Mouse (Mus musculus): ENCODE data around the gene Csnk2a2. TPM values are rescaled to one million over a fixed set of nuclear protein-coding genes. Genes with fewer than 3 reads are reported as not detected.

The Csnk2a2 gene
- polyA plus RNA-seq, 1 experiment from 2014 or later, result 19.1 TPM

DNA sequence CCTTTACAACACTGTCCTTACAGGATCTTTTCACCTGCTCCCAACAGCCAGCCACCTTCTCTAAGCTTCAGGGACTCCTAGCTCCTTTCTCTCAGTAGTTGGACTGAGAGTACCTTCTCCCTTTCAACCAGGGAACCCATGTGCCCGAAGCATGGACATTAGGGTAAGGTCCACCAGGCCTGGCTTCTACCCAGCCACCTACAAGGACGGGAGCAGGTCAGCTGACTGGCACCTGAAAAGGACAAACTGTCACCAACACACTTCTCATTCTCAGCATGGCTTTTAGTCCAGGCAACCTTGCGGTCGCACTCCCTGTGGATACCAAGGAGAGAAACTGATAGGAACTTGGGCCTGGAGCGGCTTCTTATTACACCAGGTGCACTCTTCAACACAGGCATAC is 39.6 kb downstream of the Csnk2a2 start:
- no peaks in the 10 kb centered on the region for H3K4me1 ChIP-seq (replicated peaks; ENCODE audit: control insufficient read depth, insufficient read depth, low read length)
- H3K4me2 ChIP-seq (replicated peaks; ENCODE audit: low read depth, low read length), result no peak overlapping the region
- DNase-seq (ENCODE audit: low spot score), result no peak
- no peaks in the 10 kb centered on the region for H3K36me3 ChIP-seq (ENCODE audit: control insufficient read depth, insufficient read depth, low read length)
- H3K9ac ChIP-seq (ENCODE audit: low read depth, low read length), result no peak overlapping the region
- H3K27me3 ChIP-seq (ENCODE audit: control insufficient read depth, insufficient read depth, low read length), result no peaks in the 10 kb centered on the region
- no peak for ATAC-seq (ENCODE audit: low FRiP score)
- H3K9me3 ChIP-seq (ENCODE audit: control insufficient read depth, low read length), result no peaks in the 10 kb centered on the region
- no peak overlapping the region for H3K27ac ChIP-seq (ENCODE audit: low read depth, low read length)
- 93% methylated on average over 5 of the region's 5 CpGs for WGBS
- no peak overlapping the region for H3K4me3 ChIP-seq (ENCODE audit: low read depth, low read length)

DNA sequence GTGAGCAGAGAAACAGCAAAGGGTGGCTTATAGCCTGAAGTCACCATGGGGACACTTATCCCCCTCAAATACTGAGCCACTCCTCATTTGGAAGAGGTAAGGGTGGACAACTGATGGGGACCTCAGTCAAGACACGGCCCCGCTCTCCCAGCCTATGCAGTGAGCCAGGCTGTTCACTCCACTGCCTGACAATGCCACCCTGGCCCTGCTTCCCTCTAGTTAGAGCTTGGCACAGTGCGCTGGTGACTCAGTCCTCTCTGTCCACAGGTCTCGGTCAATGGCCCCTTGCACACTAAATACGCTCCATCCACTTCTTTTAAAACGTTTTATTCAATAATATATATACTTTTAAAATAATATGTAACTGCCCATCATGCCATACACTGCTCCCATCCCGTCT is 42.2 kb downstream of the Csnk2a2 start:
- DNase-seq (ENCODE audit: low spot score), result no peak
- H3K36me3 ChIP-seq (ENCODE audit: control insufficient read depth, insufficient read depth, low read length), result no peaks in the 10 kb centered on the region

DNA sequence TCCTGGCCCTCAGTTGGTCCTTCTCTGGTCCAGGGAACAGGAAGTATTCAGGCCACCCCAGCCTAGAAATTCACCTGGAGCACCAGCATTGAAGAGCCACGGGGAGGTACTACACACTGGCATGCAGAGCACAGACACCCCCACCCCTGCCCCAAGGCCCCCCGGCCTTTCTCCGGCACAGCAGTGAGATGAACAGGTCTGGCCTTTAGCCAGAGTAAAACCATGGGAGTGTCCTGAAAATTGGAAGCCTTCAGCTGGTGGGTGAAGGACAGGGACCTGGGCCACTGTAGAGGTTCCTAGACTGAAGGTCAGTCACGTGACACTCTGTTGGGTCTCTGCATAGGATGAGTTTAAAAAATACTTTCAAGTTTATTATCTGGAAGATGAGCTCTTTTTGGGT is 44.8 kb downstream of the Csnk2a2 start:
- Histone ChIP-seq H3K27me3 (ENCODE audit: control insufficient read depth, insufficient read depth, low read length) (no peaks in the 10 kb centered on the region), H3K4me2 (replicated peaks; ENCODE audit: low read depth, low read length) (no peak overlapping the region), H3K36me3 (ENCODE audit: control insufficient read depth, insufficient read depth, low read length) (no peaks in the 10 kb centered on the region), H3K4me1 (replicated peaks; ENCODE audit: control insufficient read depth, insufficient read depth, low read length) (no peaks in the 10 kb centered on the region), H3K27ac (ENCODE audit: low read depth, low read length) (no peak overlapping the region), H3K9ac (ENCODE audit: low read depth, low read length) (no peak overlapping the region), H3K4me3 (ENCODE audit: low read depth, low read length) (no peak overlapping the region), H3K9me3 (ENCODE audit: control insufficient read depth, low read length) (no peaks in the 10 kb centered on the region)
- DNase-seq (ENCODE audit: low spot score) (no peak), ATAC-seq (ENCODE audit: low FRiP score) (no peak)
- WGBS, result 89% methylated on average over 4 of the region's 4 CpGs

More for the DNA sequence above, 42.2 kb downstream of the Csnk2a2 start:
- H3K9me3 ChIP-seq (ENCODE audit: control insufficient read depth, low read length), result no peaks in the 10 kb centered on the region
- no peak for ATAC-seq (ENCODE audit: low FRiP score)
- no peaks in the 10 kb centered on the region for H3K4me1 ChIP-seq (replicated peaks; ENCODE audit: control insufficient read depth, insufficient read depth, low read length)
- no peak overlapping the region for H3K4me2 ChIP-seq (replicated peaks; ENCODE audit: low read depth, low read length)
- H3K4me3 ChIP-seq (ENCODE audit: low read depth, low read length), result no peak overlapping the region
- no peak overlapping the region for H3K27ac ChIP-seq (ENCODE audit: low read depth, low read length)
- no peak overlapping the region for H3K9ac ChIP-seq (ENCODE audit: low read depth, low read length)
- no peaks in the 10 kb centered on the region for H3K27me3 ChIP-seq (ENCODE audit: control insufficient read depth, insufficient read depth, low read length)
- 91% methylated on average over 7 of the region's 7 CpGs for WGBS

DNA sequence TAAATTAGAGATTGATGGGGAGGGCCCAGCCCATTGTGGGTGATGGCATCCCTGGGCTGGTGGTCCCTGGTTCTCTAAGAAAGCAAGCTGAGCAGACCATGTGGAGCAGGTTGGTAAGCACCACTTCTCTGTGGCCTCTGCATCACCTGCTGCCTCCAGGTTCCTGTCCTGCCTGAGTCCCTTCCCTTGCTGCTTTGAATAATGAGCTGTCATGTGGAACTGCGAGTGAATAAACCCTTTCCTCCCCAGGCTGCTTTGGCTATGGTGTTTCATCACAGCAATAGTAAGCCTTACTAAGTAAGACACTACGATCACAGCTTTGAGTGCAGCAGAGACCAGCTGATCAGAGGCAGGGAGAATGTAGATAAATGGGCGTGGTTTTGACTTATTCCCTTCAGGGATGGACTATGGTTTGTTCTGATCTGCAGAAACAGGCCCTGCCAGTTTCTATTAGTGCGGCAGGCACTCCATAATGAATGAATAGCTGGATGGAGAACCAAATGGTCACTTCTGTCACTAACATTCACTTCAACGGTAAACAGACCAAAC is 48.3 kb downstream of the Csnk2a2 start:
- ATAC-seq (ENCODE audit: low FRiP score) (no peak), DNase-seq (ENCODE audit: low spot score) (no peak)
- H3K27ac ChIP-seq (ENCODE audit: low read depth, low read length), result no peak overlapping the region
- no peaks in the 10 kb centered on the region for H3K36me3 ChIP-seq (ENCODE audit: control insufficient read depth, insufficient read depth, low read length)
- no peak overlapping the region for H3K4me2 ChIP-seq (replicated peaks; ENCODE audit: low read depth, low read length)
- 64% methylated on average over 5 of the region's 5 CpGs for WGBS
- H3K9me3 ChIP-seq (ENCODE audit: control insufficient read depth, low read length), result no peaks in the 10 kb centered on the region
- H3K4me3 ChIP-seq (ENCODE audit: low read depth, low read length), result no peak overlapping the region
- no peak overlapping the region for H3K9ac ChIP-seq (ENCODE audit: low read depth, low read length)
- H3K27me3 ChIP-seq (ENCODE audit: control insufficient read depth, insufficient read depth, low read length), result no peaks in the 10 kb centered on the region
- H3K4me1 ChIP-seq (replicated peaks; ENCODE audit: control insufficient read depth, insufficient read depth, low read length), result no peaks in the 10 kb centered on the region

DNA sequence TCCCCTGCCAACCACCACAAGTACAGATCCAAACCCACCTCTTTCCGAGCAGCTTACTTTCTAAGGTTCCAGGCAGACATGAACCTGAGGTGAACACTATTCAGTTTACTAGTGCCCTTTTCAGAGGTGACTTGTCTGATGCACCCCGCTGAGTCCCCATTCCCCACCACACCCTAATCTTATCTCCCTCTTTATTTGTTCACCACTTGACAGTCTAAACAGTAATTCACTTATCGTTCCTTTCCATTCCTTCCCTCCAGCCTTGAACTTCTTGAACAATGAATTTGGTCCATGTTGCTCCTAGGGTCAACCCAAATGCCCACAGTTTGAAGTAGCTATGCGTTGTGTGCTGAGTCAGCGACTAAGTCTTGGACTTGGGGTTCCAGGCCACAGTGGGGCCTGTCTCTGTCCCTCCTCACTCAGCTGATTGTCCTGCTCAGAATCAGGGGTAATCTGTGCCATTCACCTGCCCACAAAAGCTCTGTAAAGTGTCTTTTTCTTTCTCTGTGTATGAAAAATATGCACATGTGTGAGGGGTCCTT is 49.6 kb downstream of the Csnk2a2 start:
- Histone ChIP-seq H3K27ac (ENCODE audit: low read depth, low read length) (no peak overlapping the region), H3K4me1 (replicated peaks; ENCODE audit: control insufficient read depth, insufficient read depth, low read length) (no peaks in the 10 kb centered on the region), H3K27me3 (ENCODE audit: control insufficient read depth, insufficient read depth, low read length) (no peaks in the 10 kb centered on the region), H3K4me2 (replicated peaks; ENCODE audit: low read depth, low read length) (no peak overlapping the region), H3K9me3 (ENCODE audit: control insufficient read depth, low read length) (no peaks in the 10 kb centered on the region), H3K36me3 (ENCODE audit: control insufficient read depth, insufficient read depth, low read length) (no peaks in the 10 kb centered on the region), H3K9ac (ENCODE audit: low read depth, low read length) (no peak overlapping the region), H3K4me3 (ENCODE audit: low read depth, low read length) (no peak overlapping the region)
- no peak for ATAC-seq (ENCODE audit: low FRiP score)
- DNase-seq (ENCODE audit: low spot score), result no peak
- 88% methylated on average over 5 of the region's 5 CpGs for WGBS

DNA sequence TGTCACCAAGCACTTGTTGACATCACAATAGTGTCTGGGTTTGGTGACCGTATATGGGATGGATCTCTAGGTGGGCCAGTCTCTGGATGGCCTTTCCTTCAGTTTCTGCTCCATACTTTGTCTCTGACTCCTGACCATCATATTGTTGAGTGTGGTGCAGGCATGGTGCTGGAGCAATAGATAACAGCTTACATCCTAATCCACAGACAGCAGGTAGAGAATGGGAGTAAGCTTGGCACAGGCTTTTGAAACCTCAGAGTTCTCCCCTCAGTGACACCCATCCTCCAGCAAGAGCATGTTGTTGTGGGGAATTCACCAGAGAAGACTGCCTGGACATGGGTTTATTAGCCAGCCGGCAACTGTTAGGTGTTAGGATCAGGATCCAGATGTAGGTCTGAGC is 50.4 kb downstream of the Csnk2a2 start:
- Histone ChIP-seq H3K9ac (ENCODE audit: low read depth, low read length) (no peak overlapping the region), H3K4me3 (ENCODE audit: low read depth, low read length) (no peak overlapping the region), H3K9me3 (ENCODE audit: control insufficient read depth, low read length) (no peaks in the 10 kb centered on the region), H3K36me3 (ENCODE audit: control insufficient read depth, insufficient read depth, low read length) (no peaks in the 10 kb centered on the region), H3K27ac (ENCODE audit: low read depth, low read length) (no peak overlapping the region), H3K4me2 (replicated peaks; ENCODE audit: low read depth, low read length) (no peak overlapping the region), H3K4me1 (replicated peaks; ENCODE audit: control insufficient read depth, insufficient read depth, low read length) (no peaks in the 10 kb centered on the region), H3K27me3 (ENCODE audit: control insufficient read depth, insufficient read depth, low read length) (no peaks in the 10 kb centered on the region)
- no peak for ATAC-seq (ENCODE audit: low FRiP score)
- WGBS, result 91% methylated on average over 2 of the region's 2 CpGs
- DNase-seq (ENCODE audit: low spot score), result no peak

DNA sequence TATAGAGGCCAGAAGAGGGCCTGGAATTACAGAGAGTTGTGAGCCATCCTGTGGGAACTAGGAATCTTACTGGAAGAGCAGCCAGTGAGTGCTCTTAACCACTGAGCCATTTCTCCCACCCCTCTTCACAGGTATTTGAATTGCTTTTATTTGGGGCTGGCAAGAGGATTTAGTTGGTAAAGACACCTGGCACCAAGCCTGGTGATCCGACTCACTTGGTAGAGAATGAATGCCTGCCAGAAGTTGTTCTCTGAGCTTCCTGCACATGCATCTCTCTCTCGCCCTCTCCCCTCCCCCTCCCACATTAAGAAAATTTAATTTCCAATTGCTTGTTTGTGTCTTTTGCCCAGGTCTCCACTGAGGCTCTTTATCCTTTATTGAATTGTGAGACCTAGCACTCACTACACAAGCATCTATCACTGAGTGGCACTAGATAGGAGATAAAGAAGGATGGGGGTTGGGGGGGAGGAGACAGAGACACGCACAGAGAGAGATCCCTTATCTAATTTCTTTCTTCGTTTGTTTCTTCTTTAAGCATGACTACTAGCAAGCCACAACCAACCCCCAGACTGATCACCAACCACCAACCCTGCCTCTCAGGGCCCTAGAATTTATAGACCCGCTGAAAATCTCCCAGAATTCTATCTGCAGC is 52.4 kb downstream of the Csnk2a2 start:
- Histone ChIP-seq H3K9ac (ENCODE audit: low read depth, low read length) (no peak overlapping the region), H3K4me3 (ENCODE audit: low read depth, low read length) (no peak overlapping the region), H3K4me2 (replicated peaks; ENCODE audit: low read depth, low read length) (no peak overlapping the region), H3K36me3 (ENCODE audit: control insufficient read depth, insufficient read depth, low read length) (no peaks in the 10 kb centered on the region), H3K27me3 (ENCODE audit: control insufficient read depth, insufficient read depth, low read length) (no peaks in the 10 kb centered on the region), H3K9me3 (ENCODE audit: control insufficient read depth, low read length) (no peaks in the 10 kb centered on the region), H3K4me1 (replicated peaks; ENCODE audit: control insufficient read depth, insufficient read depth, low read length) (peaks cover 6% of the 10 kb centered on the region), H3K27ac (ENCODE audit: low read depth, low read length) (no peak overlapping the region)
- no peak for DNase-seq (ENCODE audit: low spot score)
- no peak for ATAC-seq (ENCODE audit: low FRiP score)
- 64% methylated on average over 5 of the region's 5 CpGs for WGBS

DNA sequence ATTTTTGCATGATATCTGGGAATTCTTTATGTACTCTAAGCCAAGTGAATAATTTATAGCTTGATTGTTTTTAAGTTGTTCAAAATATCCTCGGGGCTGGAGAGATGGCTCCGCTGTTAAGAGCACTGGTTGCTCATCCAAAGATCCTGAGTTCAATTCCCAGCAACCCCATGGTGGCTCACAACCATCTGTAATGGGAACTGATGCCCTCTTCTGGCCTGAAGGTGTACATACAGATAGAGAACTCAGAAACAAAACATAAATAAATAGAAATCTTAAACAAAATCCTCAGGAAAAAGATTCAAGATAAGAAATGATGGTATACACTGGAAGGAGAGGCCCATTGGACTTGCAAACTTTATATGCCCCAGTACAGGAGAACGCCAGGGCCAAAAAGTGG is 53.9 kb downstream of the Csnk2a2 start:
- WGBS, result 91% methylated on average over 3 of the region's 3 CpGs
- DNase-seq (ENCODE audit: low spot score) (no peak), ATAC-seq (ENCODE audit: low FRiP score) (no peak)
- H3K9ac ChIP-seq (ENCODE audit: low read depth, low read length), result no peak overlapping the region
- no peaks in the 10 kb centered on the region for H3K27me3 ChIP-seq (ENCODE audit: control insufficient read depth, insufficient read depth, low read length)
- H3K4me1 ChIP-seq (replicated peaks; ENCODE audit: control insufficient read depth, insufficient read depth, low read length), result peaks cover 6% of the 10 kb centered on the region
- no peak overlapping the region for H3K27ac ChIP-seq (ENCODE audit: low read depth, low read length)
- H3K9me3 ChIP-seq (ENCODE audit: control insufficient read depth, low read length), result no peaks in the 10 kb centered on the region
- H3K36me3 ChIP-seq (ENCODE audit: control insufficient read depth, insufficient read depth, low read length), result no peaks in the 10 kb centered on the region
- no peak overlapping the region for H3K4me2 ChIP-seq (replicated peaks; ENCODE audit: low read depth, low read length)
- H3K4me3 ChIP-seq (ENCODE audit: low read depth, low read length), result no peak overlapping the region

DNA sequence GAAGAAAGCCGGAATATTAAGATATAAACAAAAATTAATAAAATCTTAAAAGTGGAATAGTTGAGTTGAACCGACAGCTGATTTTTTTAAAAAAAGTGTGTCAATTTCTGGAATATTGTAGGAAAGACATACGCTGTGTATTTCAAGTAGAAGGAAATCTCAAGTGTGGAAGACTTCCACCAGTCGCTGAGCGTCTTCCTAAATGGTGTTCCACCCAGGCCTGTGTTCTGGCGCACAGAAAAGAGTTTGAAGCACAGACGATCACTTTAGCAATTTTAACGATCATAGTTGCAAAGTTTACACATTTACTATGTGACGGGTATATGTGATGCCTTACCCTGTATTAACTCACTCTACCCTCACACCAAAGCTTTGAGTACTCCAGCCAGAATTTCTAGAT is 54.4 kb downstream of the Csnk2a2 start:
- no peak overlapping the region for H3K9ac ChIP-seq (ENCODE audit: low read depth, low read length)
- peaks cover 6% of the 10 kb centered on the region for H3K4me1 ChIP-seq (replicated peaks; ENCODE audit: control insufficient read depth, insufficient read depth, low read length)
- ATAC-seq (ENCODE audit: low FRiP score) (no peak), DNase-seq (ENCODE audit: low spot score) (no peak)
- no peaks in the 10 kb centered on the region for H3K27me3 ChIP-seq (ENCODE audit: control insufficient read depth, insufficient read depth, low read length)
- H3K4me3 ChIP-seq (ENCODE audit: low read depth, low read length), result no peak overlapping the region; the same call in 1 of the 2 replicates
- no peaks in the 10 kb centered on the region for H3K9me3 ChIP-seq (ENCODE audit: control insufficient read depth, low read length)
- peak overlapping the region; percentile 32; the same call in 1 of the 2 replicates for H3K4me2 ChIP-seq (replicated peaks; ENCODE audit: low read depth, low read length)
- 95% methylated on average over 9 of the region's 9 CpGs for WGBS
- H3K27ac ChIP-seq (ENCODE audit: low read depth, low read length), result no peak overlapping the region
- H3K36me3 ChIP-seq (ENCODE audit: control insufficient read depth, insufficient read depth, low read length), result no peaks in the 10 kb centered on the region
